Mouse (Mus musculus): ENCODE data around the gene Jpt2. TPM values are rescaled to one million over a fixed set of nuclear protein-coding genes. Genes with fewer than 3 reads are reported as not detected.

Jpt2 gene
- polyA plus RNA-seq, 1 experiment = 10.5 TPM

GRCm38 (mm10) chr17:24900014-24900413 lies 60.5 kb downstream of the Jpt2 start:
- DNase-seq (ENCODE audit: low read depth in 1 of 2, low spot score in 2 of 2) = no peak
- Histone ChIP-seq H3K27me3 (ENCODE audit: control insufficient read depth, insufficient read depth, low read length) (no peaks in the 10 kb centered on the region), H3K4me3 (ENCODE audit: extremely low read depth, insufficient read depth, insufficient read length) (no peak overlapping the region), H3K36me3 (ENCODE audit: control insufficient read depth, insufficient read depth, low read length) (peaks cover 45% of the 10 kb centered on the region), H3K27ac (ENCODE audit: insufficient read depth, low read length) (no peak overlapping the region), H3K4me1 (ENCODE audit: control insufficient read depth, insufficient read depth, insufficient read length) (peaks cover 9% of the 10 kb centered on the region; the same call in 1 of the 2 replicates)
- no peak for TF ChIP-seq POLR2A (IDR thresholded peaks at IDR 0.05; ENCODE audit: low read depth, low read length)
- no peak for TF ChIP-seq CTCF (IDR thresholded peaks at IDR 0.05; ENCODE audit: extremely low read depth, insufficient read depth, insufficient read length, insufficient replicate concordance)
- WGBS = 95% methylated on average over 6 of the region's 6 CpGs

GRCm38 (mm10) chr17:24899153-24899552 lies 61.3 kb downstream of the Jpt2 start:
- Histone ChIP-seq H3K27ac (ENCODE audit: insufficient read depth, low read length) (no peak overlapping the region), H3K27me3 (ENCODE audit: control insufficient read depth, insufficient read depth, low read length) (no peaks in the 10 kb centered on the region), H3K36me3 (ENCODE audit: control insufficient read depth, insufficient read depth, low read length) (peaks cover 36% of the 10 kb centered on the region), H3K4me1 (ENCODE audit: control insufficient read depth, insufficient read depth, insufficient read length) (peaks cover 13% of the 10 kb centered on the region), H3K4me3 (ENCODE audit: extremely low read depth, insufficient read depth, insufficient read length) (no peak overlapping the region)
- DNase-seq (ENCODE audit: low read depth in 1 of 2, low spot score in 2 of 2) = no peak
- 93% methylated on average over 5 of the region's 5 CpGs for WGBS
- TF ChIP-seq POLR2A (IDR thresholded peaks at IDR 0.05; ENCODE audit: low read depth, low read length) = no peak
- no peak for TF ChIP-seq CTCF (IDR thresholded peaks at IDR 0.05; ENCODE audit: extremely low read depth, insufficient read depth, insufficient read length, insufficient replicate concordance)

GRCm38 (mm10) chr17:24898041-24898854 lies 62.2 kb downstream of the Jpt2 start:
- Histone ChIP-seq H3K4me1 (ENCODE audit: control insufficient read depth, insufficient read depth, insufficient read length) (peaks cover 14% of the 10 kb centered on the region), H3K27me3 (ENCODE audit: control insufficient read depth, insufficient read depth, low read length) (no peaks in the 10 kb centered on the region), H3K4me3 (ENCODE audit: extremely low read depth, insufficient read depth, insufficient read length) (no peak overlapping the region), H3K27ac (ENCODE audit: insufficient read depth, low read length) (no peak overlapping the region), H3K36me3 (ENCODE audit: control insufficient read depth, insufficient read depth, low read length) (peaks cover 32% of the 10 kb centered on the region)
- no peak for DNase-seq (ENCODE audit: low read depth in 1 of 2, low spot score in 2 of 2)
- no peak for TF ChIP-seq CTCF (IDR thresholded peaks at IDR 0.05; ENCODE audit: extremely low read depth, insufficient read depth, insufficient read length, insufficient replicate concordance)
- TF ChIP-seq POLR2A (IDR thresholded peaks at IDR 0.05; ENCODE audit: low read depth, low read length) = no peak
- WGBS = 90% methylated on average over 4 of the region's 4 CpGs

- WGBS = 88% methylated on average over 4 of the region's 4 CpGs
Measured at GRCm38 (mm10) chr17:24897600-24897999, 62.9 kb downstream of the Jpt2 start.

GRCm38 (mm10) chr17:24896993-24897269 lies 63.6 kb downstream of the Jpt2 start:
- no peak for TF ChIP-seq CTCF (IDR thresholded peaks at IDR 0.05; ENCODE audit: extremely low read depth, insufficient read depth, insufficient read length, insufficient replicate concordance)
- no peak for TF ChIP-seq POLR2A (IDR thresholded peaks at IDR 0.05; ENCODE audit: low read depth, low read length)
- Histone ChIP-seq H3K27me3 (ENCODE audit: control insufficient read depth, insufficient read depth, low read length) (no peaks in the 10 kb centered on the region), H3K4me1 (ENCODE audit: control insufficient read depth, insufficient read depth, insufficient read length) (peaks cover 14% of the 10 kb centered on the region), H3K27ac (ENCODE audit: insufficient read depth, low read length) (peak overlapping the region; percentile 59; the same call in 1 of the 2 replicates), H3K4me3 (ENCODE audit: extremely low read depth, insufficient read depth, insufficient read length) (peak overlapping the region; percentile 86), H3K36me3 (ENCODE audit: control insufficient read depth, insufficient read depth, low read length) (peaks cover 34% of the 10 kb centered on the region)
- WGBS = 65% methylated on average over 11 of the region's 11 CpGs
- no peak for DNase-seq (ENCODE audit: low read depth in 1 of 2, low spot score in 2 of 2)

More at GRCm38 (mm10) chr17:24897600-24897999, 62.9 kb downstream of the Jpt2 start:
- H3K4me1 ChIP-seq (ENCODE audit: control insufficient read depth, insufficient read depth, insufficient read length) = peaks cover 14% of the 10 kb centered on the region
- TF ChIP-seq CTCF (IDR thresholded peaks at IDR 0.05; ENCODE audit: extremely low read depth, insufficient read depth, insufficient read length, insufficient replicate concordance) = no peak
- TF ChIP-seq POLR2A (IDR thresholded peaks at IDR 0.05; ENCODE audit: low read depth, low read length) = no peak
- DNase-seq (ENCODE audit: low read depth in 1 of 2, low spot score in 2 of 2) = no peak
- no peak overlapping the region for H3K4me3 ChIP-seq (ENCODE audit: extremely low read depth, insufficient read depth, insufficient read length)
- no peaks in the 10 kb centered on the region for H3K27me3 ChIP-seq (ENCODE audit: control insufficient read depth, insufficient read depth, low read length)
- no peak overlapping the region for H3K27ac ChIP-seq (ENCODE audit: insufficient read depth, low read length)
- H3K36me3 ChIP-seq (ENCODE audit: control insufficient read depth, insufficient read depth, low read length) = peaks cover 30% of the 10 kb centered on the region

GRCm38 (mm10) chr17:24896241-24896992 lies 64.1 kb downstream of the Jpt2 start, which contains the start of gene Nme3:
Gene Nme3 (plus strand): TSS chr17:24896500.
- DNase-seq (ENCODE audit: low read depth in 1 of 2, low spot score in 2 of 2) = peak in 1 of 2 experiments; percentile 68
- Histone ChIP-seq H3K4me3 (ENCODE audit: extremely low read depth, insufficient read depth, insufficient read length) (peak within 1 kb of the TSS; percentile 86), H3K36me3 (ENCODE audit: control insufficient read depth, insufficient read depth, low read length) (peaks cover 29% of the 10 kb centered on the region), H3K4me1 (ENCODE audit: control insufficient read depth, insufficient read depth, insufficient read length) (peaks cover 14% of the 10 kb centered on the region), H3K27me3 (ENCODE audit: control insufficient read depth, insufficient read depth, low read length) (no peaks in the 10 kb centered on the region), H3K27ac (ENCODE audit: insufficient read depth, low read length) (peak within 1 kb of the TSS; percentile 91)
- 0 out of 2 replicates have a peak, but pooled peaks have one; percentile 6 for TF ChIP-seq POLR2A (IDR thresholded peaks at IDR 0.05; ENCODE audit: low read depth, low read length)
- no peak for TF ChIP-seq CTCF (IDR thresholded peaks at IDR 0.05; ENCODE audit: extremely low read depth, insufficient read depth, insufficient read length, insufficient replicate concordance)
- 2% methylated on average over 50 of the region's 50 CpGs for WGBS

Data from spleen, adult 2 months (tissue).